Mouse (Mus musculus) thymus, postnatal 36 days (tissue): ENCODE measurements around the gene Cpa4.
A peak's percentile ranks its signal among the peaks of the same experiment; 100 is the strongest.

Experiments used
- DNase-seq, 2 experiments: peaks; one replicate each; pipeline ENCODE4 v3.0.0; 2022; ENCODE audit warnings: mixed read lengths in 2 of 2

Gene Cpa4

DNA sequence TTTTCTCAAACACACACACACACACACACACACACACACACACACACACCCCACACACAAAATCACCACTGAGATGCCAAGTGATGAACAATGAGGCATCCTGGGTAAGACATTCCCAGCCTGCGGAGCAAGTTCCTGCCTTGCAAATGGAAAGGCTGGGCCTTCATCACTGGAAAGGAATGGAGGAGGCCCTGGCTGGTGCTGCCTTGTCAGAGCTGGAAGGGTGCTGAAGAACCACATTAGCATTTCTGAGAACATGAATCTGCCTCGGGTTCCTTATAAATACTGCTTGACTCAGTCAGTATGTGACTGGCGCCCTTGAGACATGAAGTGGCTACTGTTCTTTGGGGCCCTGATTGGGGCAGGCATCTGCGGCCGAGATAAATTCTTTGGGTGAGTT is at the start of gene Cpa4:
Cpa4 (plus strand) TSS at position 301 of the 400 bp plus-strand sequence.
- no peak for DNase-seq

GRCm38 (mm10) chr6:30520400-30520799 is 47.8 kb upstream of the Cpa4 start:
- no peak for DNase-seq

- DNase-seq, result no peak
Measured at GRCm38 (mm10) chr6:30525456-30526332, 42.5 kb upstream of the Cpa4 start.

DNA sequence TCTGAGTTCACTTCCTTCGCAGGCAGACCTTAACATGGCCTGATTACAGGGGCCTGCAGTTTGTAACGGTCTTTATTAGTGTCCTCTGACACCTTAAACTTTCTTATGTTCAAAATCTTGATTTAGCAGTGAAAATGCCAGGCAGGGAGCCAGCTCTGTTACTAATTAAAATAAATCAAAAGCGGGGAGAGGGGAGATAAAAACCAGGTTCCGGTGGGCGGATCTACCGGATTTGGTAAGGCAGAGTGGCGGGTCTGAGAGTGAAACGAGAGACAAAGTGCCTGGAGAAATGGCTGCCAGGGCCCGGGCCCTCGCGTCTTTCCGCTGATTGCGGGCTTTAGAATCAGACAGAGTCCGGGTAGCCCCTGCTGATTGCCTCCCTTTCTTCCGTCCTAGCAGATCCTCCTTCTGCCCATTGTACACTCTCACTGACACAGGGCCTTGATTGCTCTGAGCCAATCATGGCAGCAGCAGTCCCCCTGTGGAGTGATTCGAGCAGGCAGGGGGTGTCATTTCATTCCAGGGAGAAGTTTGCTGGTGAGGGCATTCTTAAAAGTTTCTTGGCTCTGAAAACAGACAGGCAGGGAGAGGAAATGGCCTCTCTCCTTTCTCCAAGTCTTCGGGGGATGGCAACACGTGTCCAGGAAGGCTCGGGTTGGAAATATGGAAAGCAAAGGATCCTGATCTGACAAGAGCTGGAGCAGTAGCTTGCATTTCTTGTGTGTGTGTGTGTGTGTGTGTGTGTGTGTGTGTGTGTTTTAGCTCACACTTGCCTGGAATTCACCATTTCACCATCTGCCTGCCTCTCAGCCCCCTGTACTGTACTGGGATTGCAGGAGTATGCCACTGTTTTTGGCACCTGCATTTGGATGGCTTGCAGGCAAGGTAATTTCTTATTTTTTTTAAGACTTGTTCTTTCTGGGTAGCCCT is 41.3 kb upstream of the Cpa4 start:
- DNase-seq, result no peak

DNA sequence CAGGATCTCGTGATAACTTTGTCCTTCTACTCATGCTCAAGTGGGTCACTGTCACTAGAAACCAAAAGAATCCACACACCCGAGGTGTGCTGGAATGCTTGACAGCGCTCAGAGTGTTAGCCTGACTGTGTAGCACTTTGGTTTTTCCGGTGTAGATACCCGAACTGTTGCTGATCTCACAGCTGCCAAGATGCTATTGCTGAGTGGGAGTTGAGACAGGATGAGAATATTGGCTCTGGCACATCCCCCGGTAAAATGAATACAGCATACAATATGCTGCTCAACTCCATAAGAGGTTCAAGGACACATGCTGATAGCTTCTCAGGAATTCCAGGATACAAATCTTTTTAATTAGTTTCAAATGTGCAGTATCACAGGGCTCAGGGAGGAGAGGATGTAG is 39.4 kb upstream of the Cpa4 start:
- DNase-seq, result no peak

DNA sequence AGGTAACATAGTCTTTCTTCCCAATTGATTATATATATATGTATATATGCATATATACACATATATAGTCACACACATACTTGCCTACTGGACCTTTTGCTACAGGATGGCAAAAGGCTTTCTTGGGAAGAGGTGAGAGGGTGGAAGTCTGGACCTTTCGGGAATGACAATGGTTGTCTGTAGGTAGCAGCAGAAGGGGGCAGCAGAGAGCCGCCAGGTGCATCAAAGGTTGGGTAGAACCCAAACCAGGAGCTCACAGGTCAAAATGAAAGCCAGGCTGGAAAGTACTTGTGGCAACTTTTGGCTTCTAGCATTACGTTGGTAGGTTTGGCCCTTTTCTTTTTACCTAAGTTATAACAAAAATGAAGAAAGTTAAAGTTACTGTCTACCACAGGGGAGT is 32.8 kb upstream of the Cpa4 start:
- peak; percentile 14 to 23 for DNase-seq

- DNase-seq, result no peak
Measured at GRCm38 (mm10) chr6:30538240-30538639, 29.9 kb upstream of the Cpa4 start.

- no peak for DNase-seq
Measured at GRCm38 (mm10) chr6:30538800-30539199, 29.4 kb upstream of the Cpa4 start.

- DNase-seq, result no peak
Measured at GRCm38 (mm10) chr6:30541009-30541799, 27.0 kb upstream of the Cpa4 start, which contains the start of gene Cpa2. Gene Cpa2, plus strand, starts transcription at chr6:30541582.

DNA sequence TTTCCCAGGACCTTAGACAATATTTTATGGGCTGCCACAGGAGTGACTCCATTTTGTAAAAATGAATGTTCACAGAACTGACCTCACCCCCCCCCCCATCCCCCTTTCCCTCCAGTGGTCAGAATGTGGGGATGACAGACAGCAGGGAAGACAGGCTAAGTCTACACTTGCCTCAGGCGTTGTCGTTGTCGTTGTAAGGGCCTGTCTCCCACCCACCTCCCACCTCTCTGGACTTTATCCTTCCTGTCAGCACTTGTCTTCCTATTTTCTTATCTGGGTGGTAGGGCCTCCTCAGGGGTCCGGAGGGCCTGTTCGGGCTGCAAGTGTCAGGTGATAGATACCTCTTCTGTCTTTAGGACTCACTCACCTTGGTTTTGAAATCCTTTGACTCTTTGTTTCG is 25.9 kb upstream of the Cpa4 start:
- no peak for DNase-seq

DNA sequence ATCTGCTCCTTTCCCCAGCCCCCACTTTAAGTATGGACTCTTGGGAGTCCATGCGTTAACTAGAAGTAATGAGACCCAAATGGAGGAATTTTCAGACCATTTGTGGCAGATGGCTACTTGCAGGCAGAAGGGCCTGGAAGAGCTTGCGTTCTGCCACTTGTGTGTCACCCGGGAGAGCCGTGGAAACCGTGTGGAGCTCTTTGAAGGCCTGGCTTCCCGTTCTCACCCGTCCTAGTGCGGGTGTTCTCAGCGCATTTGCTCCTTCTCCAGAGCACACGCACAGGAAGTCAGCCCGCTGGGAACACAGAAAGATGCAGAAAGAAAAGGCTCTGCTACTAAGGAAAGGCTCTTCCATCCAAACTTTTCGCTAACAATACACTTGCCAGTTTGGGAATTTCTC is 25.1 kb upstream of the Cpa4 start:
- DNase-seq, result no peak

- no peak for DNase-seq
Measured at GRCm38 (mm10) chr6:30543851-30544250, 24.3 kb upstream of the Cpa4 start.

- DNase-seq, result no peak
Measured at GRCm38 (mm10) chr6:30545689-30546088, 22.5 kb upstream of the Cpa4 start.

GRCm38 (mm10) chr6:30546571-30547273 is 21.4 kb upstream of the Cpa4 start:
- peak in 1 of 2 experiments; percentile 11 for DNase-seq

DNA sequence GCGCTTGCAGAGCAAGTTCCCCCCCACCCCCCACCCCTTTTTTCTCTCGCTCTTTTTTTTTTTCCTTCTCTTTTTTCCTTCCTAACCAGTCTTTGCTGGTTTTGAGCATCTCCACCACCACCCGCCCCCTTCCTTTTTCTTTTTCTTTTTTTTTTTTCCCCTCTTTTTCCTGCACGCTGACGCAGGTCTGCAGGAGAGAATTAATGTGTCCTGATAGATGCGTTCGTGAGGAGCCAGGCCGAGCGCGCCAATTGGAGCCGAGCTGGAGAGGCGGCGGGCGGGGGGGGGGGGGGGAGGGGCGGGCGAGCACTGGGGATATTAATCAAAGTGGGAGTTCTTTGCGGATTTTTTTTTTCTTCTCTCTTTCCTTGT is 20.9 kb upstream of the Cpa4 start:
- no peak for DNase-seq

DNA sequence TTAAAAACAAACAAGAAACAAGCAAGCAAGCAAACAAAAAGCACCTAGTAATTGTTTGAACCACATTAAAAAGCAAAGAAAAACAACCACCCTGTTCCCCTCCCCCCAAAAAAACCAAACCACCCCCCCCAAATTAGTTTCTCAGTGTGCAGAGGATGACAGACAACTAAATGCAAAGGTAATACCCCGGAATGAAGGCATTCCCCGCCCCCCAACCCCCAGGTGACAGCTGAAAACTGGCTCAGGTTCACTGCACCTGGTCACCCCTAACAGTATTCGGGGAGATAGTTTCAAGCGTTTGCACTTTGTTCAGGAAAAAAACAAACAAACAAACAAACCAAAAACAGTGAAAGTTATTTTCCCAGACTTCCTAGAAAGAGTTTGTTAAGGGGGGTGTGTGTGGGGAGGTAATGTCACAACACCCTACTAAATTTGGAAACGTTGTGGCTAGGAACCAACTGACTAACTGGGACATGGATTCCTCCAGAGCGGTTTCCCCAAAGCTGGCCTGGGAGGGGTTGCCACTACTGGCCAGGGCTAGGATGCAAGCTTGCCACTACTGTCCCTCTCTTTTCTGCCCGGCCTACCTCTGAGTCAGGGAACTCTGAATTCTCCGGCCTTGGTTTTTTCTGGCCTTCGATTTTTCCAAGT is 20.4 kb upstream of the Cpa4 start:
- DNase-seq, result no peak

DNA sequence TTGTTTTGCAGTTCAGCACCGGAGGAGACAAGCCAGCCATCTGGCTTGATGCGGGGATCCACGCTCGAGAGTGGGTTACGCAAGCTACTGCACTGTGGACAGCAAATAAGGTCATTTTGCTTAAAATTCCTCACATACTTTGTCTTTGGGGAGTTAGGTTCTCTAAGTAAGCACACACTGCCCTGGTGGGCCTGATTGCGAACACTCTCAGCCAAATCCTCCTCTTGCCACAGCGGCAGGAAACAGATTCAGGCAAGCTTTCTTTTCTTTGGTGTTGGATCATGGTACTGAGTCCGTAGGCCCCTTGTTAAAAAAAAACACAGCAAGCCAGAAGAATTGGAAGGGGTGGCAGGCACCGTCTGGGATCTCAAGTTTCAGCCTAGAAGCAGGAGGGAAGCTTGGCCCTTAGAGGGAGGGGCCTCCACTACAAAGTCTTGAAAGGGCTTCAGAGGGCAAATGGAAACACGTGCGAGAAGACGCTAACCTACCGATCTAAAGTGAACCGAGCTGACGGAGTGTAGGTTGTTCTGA is 18.9 kb upstream of the Cpa4 start:
- DNase-seq, result no peak

GRCm38 (mm10) chr6:30550496-30551192 is 17.5 kb upstream of the Cpa4 start:
- DNase-seq, result no peak

- DNase-seq, result no peak
Measured at GRCm38 (mm10) chr6:30551193-30551515, 17.0 kb upstream of the Cpa4 start.

DNA sequence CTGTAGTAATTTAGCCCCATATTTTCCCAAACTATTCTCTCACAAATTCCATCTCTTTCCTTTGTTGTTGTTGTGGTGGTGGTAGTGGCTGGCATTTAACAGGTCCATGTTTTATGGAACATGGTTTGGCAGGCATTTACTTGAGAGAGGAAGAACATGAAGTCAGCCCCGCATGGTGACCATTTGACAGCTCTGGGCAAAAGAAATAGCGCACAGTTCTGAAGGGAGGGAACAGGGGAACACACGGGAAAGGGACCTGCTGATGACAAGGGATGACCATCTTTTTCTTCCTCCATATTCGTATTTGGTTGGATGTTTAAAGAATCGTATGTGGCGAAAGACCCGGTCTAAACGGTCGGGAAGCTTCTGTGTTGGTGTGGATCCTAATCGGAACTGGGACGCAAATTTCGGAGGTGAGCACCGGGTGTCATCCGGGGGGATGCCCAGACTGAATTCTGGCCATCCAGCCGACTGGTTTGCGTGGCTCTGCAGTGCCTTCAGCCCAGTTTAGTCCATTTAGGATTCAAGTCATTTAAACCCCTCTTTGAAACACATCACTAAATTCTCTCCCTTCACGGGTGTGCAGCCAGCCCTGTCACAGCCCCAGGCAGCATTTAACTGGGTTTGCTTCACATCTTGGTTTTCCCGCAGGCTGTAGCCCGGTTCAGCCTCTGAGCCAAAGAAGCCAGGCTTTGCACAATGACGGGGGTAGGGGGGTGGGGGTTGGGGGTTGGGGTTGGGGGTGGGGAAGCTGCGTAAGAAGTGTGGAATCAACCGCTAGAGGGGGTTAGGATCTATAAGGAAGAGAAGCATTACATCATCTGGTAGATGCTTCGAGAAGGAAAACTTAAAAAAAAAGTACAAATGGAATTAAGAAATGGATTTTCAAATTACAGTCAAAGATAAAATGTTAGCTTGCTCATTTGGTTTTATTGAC is 16.3 kb upstream of the Cpa4 start:
- no peak for DNase-seq
